Mouse (Mus musculus): ENCODE results near the gene Trim16. TPM values are rescaled to one million over a fixed set of nuclear protein-coding genes. Genes with fewer than 3 reads are reported as not detected.

The Trim16 gene
- polyA plus RNA-seq, 1 experiment from 2014 or later = 26.1 TPM

- ATAC-seq (ENCODE audit: insufficient number of reproducible peaks, low FRiP score, low TSS enrichment, low read depth) = no peak
- Histone ChIP-seq H3K4me3 (no peak overlapping the region), H3K9me3 (no peaks in the 10 kb centered on the region), H3K27ac (no peak overlapping the region), H3K27me3 (no peaks in the 10 kb centered on the region), H3K36me3 (peaks cover 16% of the 10 kb centered on the region), H3K4me2 (no peak overlapping the region), H3K4me1 (peaks cover 17% of the 10 kb centered on the region), H3K9ac (no peak overlapping the region)
- 79% methylated on average over 5 of the region's 5 CpGs for WGBS
Measured at GRCm38 (mm10) chr11:62844562-62844961, 24.5 kb downstream of the Trim16 start.

- no peak overlapping the region for H3K27ac ChIP-seq
- peaks cover 17% of the 10 kb centered on the region for H3K4me1 ChIP-seq
- no peak overlapping the region for H3K9ac ChIP-seq
- H3K4me3 ChIP-seq = no peak overlapping the region
- H3K4me2 ChIP-seq = no peak overlapping the region
- H3K27me3 ChIP-seq = no peaks in the 10 kb centered on the region
- WGBS = 73% methylated on average over 3 of the region's 3 CpGs
- ATAC-seq (ENCODE audit: insufficient number of reproducible peaks, low FRiP score, low TSS enrichment, low read depth) = no peak
- H3K36me3 ChIP-seq = peaks cover 8% of the 10 kb centered on the region; the same call in 1 of the 2 replicates
- H3K9me3 ChIP-seq = no peaks in the 10 kb centered on the region
Measured at GRCm38 (mm10) chr11:62845730-62846129, 25.7 kb downstream of the Trim16 start.

DNA sequence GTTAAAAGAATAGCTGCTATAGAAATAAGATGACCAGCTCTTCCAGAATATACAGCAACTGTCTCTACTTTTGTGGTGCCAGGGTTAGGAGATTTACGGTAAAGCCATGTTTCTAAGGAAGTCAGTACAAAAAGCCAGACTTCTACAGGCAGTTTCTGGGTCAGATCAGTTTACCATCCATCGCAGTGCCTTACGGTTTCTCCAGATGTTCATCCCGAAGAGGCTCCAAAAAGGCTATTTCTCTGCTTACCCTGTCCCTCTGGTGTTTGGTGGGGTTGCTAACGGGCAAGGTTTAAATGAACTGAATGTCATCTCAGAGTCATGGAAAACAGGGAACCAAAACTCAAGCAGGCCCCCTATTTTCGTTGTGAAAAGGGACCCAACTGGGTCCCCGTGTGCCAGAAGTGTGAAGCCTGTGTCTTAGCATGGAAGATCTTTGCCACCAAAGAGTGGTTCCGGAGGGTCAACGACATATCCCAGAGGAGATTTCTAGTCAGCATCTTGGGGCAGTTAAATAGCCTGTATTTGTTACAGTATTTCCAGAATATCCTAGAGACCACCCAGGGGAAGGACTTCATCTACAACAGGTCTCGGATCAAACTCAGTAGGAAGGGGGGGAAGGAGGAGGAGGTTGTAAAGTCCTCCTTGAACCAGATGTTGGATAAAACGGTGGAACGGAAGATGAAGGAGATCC is 27.1 kb downstream of the Trim16 start, which contains the start of gene Fbxw10:
Fbxw10 (plus strand) TSS at position 109 of the 694 bp plus-strand sequence.
- peak within 1 kb of the TSS; percentile 44 for H3K4me2 ChIP-seq
- no peaks in the 10 kb centered on the region for H3K9me3 ChIP-seq
- H3K4me1 ChIP-seq = peaks cover 17% of the 10 kb centered on the region
- H3K9ac ChIP-seq = no peak within 1 kb of the TSS
- H3K4me3 ChIP-seq = peak within 1 kb of the TSS; percentile 23
- H3K27ac ChIP-seq = peak within 1 kb of the TSS; percentile 73
- no peak for ATAC-seq (ENCODE audit: insufficient number of reproducible peaks, low FRiP score, low TSS enrichment, low read depth)
- H3K27me3 ChIP-seq = no peaks in the 10 kb centered on the region
- no peaks in the 10 kb centered on the region for H3K36me3 ChIP-seq
- WGBS = 10% methylated on average over 12 of the region's 12 CpGs

DNA sequence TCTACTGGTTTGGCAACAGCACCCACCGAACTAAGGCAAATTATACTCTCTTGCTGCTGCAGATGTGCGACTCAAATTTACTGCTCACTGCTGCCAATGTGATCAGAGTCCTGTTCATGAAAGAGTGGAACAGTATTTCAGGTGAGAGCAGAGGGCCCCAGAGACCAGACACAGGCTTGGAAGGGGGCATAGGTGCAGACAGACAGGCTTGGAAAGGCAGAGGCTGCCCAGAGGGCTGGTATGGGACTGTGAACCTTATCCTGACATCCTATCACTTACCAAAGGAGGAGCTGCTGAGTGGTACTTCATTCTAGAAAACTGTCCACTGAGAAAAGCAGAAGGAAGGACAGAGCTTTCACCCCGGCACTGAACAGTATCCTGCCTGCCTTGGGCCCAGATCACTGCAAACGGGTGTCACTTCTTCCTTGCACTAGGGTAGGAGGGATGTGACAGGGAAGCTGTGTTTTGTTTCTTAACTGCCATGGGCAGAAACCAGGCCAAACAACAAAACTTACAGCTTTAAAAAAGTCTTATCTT is 27.7 kb downstream of the Trim16 start:
- H3K27ac ChIP-seq = peak overlapping the region; percentile 59; the same call in 1 of the 2 replicates
- no peak for ATAC-seq (ENCODE audit: insufficient number of reproducible peaks, low FRiP score, low TSS enrichment, low read depth)
- peak overlapping the region; percentile 44; the same call in 1 of the 2 replicates for H3K4me2 ChIP-seq
- no peak overlapping the region for H3K9ac ChIP-seq
- no peaks in the 10 kb centered on the region for H3K9me3 ChIP-seq
- H3K4me1 ChIP-seq = peaks cover 17% of the 10 kb centered on the region
- no peak overlapping the region for H3K4me3 ChIP-seq
- H3K27me3 ChIP-seq = no peaks in the 10 kb centered on the region
- 34% methylated on average over 4 of the region's 4 CpGs for WGBS
- H3K36me3 ChIP-seq = no peaks in the 10 kb centered on the region

GRCm38 (mm10) chr11:62848301-62848700 is 28.3 kb downstream of the Trim16 start:
- Histone ChIP-seq H3K4me3 (no peak overlapping the region), H3K9ac (no peak overlapping the region), H3K36me3 (no peaks in the 10 kb centered on the region), H3K4me1 (peaks cover 17% of the 10 kb centered on the region), H3K9me3 (no peaks in the 10 kb centered on the region), H3K4me2 (no peak overlapping the region), H3K27me3 (no peaks in the 10 kb centered on the region), H3K27ac (no peak overlapping the region)
- ATAC-seq (ENCODE audit: insufficient number of reproducible peaks, low FRiP score, low TSS enrichment, low read depth) = no peak
- 41% methylated on average over 2 of the region's 2 CpGs for WGBS

DNA sequence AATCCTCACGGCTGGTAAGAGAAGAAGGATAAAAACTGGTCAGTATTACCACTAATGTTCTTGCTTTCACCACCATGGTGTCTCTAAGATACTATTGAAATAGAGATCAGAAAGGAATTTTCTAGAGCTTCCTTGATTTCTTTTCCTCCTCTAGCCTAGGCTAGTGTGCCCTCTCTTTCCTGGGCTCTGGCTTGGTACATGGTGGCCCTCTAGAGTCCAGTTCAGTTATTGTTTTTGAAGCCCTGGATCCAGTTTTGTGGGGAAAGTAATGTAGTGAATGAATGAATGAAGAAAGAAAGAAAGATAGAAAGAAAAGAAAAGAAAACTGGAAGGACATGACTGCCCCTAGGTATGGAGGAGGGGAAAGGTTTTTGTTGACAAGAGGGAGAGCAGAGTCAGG is 31.2 kb downstream of the Trim16 start:
- WGBS = 88% methylated on average over 1 of the region's 1 CpGs

DNA sequence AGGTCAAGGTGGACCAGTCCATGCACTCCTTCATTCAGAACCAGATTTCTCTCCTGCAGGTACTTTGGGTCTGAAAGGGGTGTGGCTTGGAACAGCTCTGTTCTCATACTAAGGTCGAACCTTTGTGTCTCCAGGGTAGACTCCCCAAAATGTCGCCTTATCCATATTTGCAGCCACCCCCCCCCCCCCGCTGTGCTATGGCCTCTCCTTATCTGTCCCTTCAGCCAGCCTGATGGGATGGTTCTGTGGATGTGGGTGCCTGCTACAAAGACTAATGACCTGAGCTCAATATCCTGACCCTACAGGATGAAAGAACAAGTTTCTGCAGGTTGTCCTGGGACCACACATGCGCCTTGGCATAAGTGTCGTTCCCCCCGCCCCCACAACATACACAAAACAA is 33.3 kb downstream of the Trim16 start:
- Histone ChIP-seq H3K4me1 (peaks cover 2% of the 10 kb centered on the region; the same call in 1 of the 2 replicates), H3K9me3 (no peaks in the 10 kb centered on the region), H3K4me2 (no peak overlapping the region), H3K27ac (no peak overlapping the region), H3K9ac (no peak overlapping the region), H3K4me3 (no peak overlapping the region), H3K36me3 (no peaks in the 10 kb centered on the region), H3K27me3 (no peaks in the 10 kb centered on the region)
- ATAC-seq (ENCODE audit: insufficient number of reproducible peaks, low FRiP score, low TSS enrichment, low read depth) = no peak
- 91% methylated on average over 6 of the region's 6 CpGs for WGBS

More for the DNA sequence above, 31.2 kb downstream of the Trim16 start:
- Histone ChIP-seq H3K4me1 (peaks cover 17% of the 10 kb centered on the region), H3K4me3 (no peak overlapping the region), H3K27me3 (no peaks in the 10 kb centered on the region), H3K4me2 (no peak overlapping the region), H3K9ac (no peak overlapping the region), H3K27ac (no peak overlapping the region), H3K9me3 (no peaks in the 10 kb centered on the region), H3K36me3 (no peaks in the 10 kb centered on the region)
- no peak for ATAC-seq (ENCODE audit: insufficient number of reproducible peaks, low FRiP score, low TSS enrichment, low read depth)

DNA sequence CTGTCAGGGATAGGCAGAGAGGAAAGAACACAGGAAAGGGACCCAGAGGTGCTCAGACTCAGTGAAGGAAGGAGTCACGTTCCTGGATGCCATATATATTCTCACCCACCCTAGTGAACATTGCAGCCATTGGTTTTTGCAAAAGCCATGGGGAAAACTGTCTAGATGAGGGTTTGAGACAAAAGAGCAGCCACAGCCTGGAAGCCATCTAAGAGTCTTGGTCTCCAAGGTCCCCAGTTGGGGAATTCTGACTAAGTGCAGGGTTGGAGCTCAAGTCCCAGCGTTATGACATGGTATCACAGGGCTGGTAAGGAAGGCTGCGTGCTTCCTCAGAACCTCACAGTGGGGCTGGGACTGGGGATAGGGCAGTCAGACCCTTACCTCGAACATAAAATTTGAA is 45.5 kb downstream of the Trim16 start:
- no peak for ATAC-seq (ENCODE audit: insufficient number of reproducible peaks, low FRiP score, low TSS enrichment, low read depth)
- Histone ChIP-seq H3K36me3 (no peaks in the 10 kb centered on the region), H3K4me2 (no peak overlapping the region), H3K9me3 (no peaks in the 10 kb centered on the region), H3K27ac (no peak overlapping the region), H3K27me3 (no peaks in the 10 kb centered on the region), H3K4me3 (no peak overlapping the region), H3K4me1 (0 out of 2 replicates have a peak, but pooled peaks cover 7% of the 10 kb centered on the region), H3K9ac (no peak overlapping the region)
- WGBS = 72% methylated on average over 4 of the region's 4 CpGs

DNA sequence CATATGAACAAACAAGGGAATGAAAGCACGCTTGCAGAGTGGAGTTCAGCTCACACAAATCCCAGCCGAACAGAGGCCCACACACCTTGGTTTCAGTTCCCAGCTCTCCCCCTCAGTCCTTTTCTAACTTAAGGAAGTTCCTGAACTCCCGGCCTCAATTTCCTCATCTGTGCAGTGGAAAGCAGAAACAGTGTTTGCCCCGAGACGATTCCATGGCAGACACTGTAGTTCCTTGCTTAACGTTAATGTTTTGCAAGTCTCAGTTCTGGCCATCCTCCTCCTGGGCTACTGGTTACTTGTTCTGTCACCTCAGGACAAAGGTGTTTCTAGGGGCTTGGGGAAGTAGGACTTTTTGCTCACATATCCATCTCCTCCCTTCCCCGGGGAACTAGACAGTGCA is 46.7 kb downstream of the Trim16 start:
- H3K4me2 ChIP-seq = no peak overlapping the region
- no peaks in the 10 kb centered on the region for H3K27me3 ChIP-seq
- H3K4me3 ChIP-seq = no peak overlapping the region
- no peak overlapping the region for H3K9ac ChIP-seq
- ATAC-seq (ENCODE audit: insufficient number of reproducible peaks, low FRiP score, low TSS enrichment, low read depth) = no peak
- no peaks in the 10 kb centered on the region for H3K9me3 ChIP-seq
- H3K36me3 ChIP-seq = no peaks in the 10 kb centered on the region
- H3K4me1 ChIP-seq = 0 out of 2 replicates have a peak, but pooled peaks cover 7% of the 10 kb centered on the region
- no peak overlapping the region for H3K27ac ChIP-seq
- WGBS = 78% methylated on average over 7 of the region's 7 CpGs

GRCm38 (mm10) chr11:62869201-62869600 is 49.2 kb downstream of the Trim16 start:
- no peak overlapping the region for H3K4me3 ChIP-seq
- WGBS = 49% methylated on average over 5 of the region's 5 CpGs

DNA sequence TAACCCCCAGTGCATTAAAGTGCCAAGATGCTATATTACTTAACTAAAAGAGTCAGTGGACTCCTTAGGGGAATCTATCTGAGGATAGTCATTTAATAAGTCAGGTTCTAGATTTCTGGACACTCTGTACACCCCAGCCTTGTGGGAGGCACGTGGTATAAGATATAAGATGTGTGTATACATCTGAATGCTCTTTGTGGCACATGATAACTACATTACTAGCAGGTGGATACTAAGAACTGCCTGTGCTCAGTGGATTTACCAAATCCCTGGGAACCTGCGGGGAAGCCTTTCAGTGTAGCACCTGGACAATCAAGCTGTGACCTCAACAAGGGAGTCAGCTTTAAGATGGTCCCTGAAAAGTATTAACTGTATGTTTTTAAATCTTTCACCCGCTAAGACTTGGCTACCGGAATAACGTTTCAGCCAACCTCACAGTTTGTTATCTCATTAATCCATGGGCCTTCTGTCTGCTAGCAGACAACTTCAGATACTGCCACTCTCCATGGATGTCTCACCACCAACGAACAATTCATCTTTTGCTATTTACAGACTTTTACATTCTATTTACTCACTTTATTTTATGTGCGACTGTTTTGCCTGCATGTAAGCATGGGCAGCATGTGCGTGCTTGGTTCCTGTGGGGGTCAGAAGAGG is 49.8 kb downstream of the Trim16 start:
- Histone ChIP-seq H3K36me3 (no peaks in the 10 kb centered on the region), H3K4me3 (no peak overlapping the region), H3K9ac (no peak overlapping the region), H3K4me2 (no peak overlapping the region), H3K4me1 (0 out of 2 replicates have a peak, but pooled peaks cover 7% of the 10 kb centered on the region), H3K27me3 (no peaks in the 10 kb centered on the region), H3K9me3 (no peaks in the 10 kb centered on the region), H3K27ac (no peak overlapping the region)
- 76% methylated on average over 8 of the region's 8 CpGs for WGBS
- ATAC-seq (ENCODE audit: insufficient number of reproducible peaks, low FRiP score, low TSS enrichment, low read depth) = no peak

More at GRCm38 (mm10) chr11:62869201-62869600, 49.2 kb downstream of the Trim16 start:
- Histone ChIP-seq H3K4me1 (0 out of 2 replicates have a peak, but pooled peaks cover 7% of the 10 kb centered on the region), H3K9me3 (no peaks in the 10 kb centered on the region), H3K9ac (no peak overlapping the region), H3K27me3 (no peaks in the 10 kb centered on the region), H3K4me2 (no peak overlapping the region), H3K36me3 (no peaks in the 10 kb centered on the region), H3K27ac (peak overlapping the region; percentile 12; the same call in 1 of the 2 replicates)
- ATAC-seq (ENCODE audit: insufficient number of reproducible peaks, low FRiP score, low TSS enrichment, low read depth) = no peak

- Histone ChIP-seq H3K36me3 (no peaks in the 10 kb centered on the region), H3K27me3 (no peaks in the 10 kb centered on the region), H3K27ac (no peak overlapping the region), H3K9me3 (no peaks in the 10 kb centered on the region), H3K4me1 (0 out of 2 replicates have a peak, but pooled peaks cover 7% of the 10 kb centered on the region), H3K4me3 (no peak overlapping the region), H3K9ac (no peak overlapping the region), H3K4me2 (no peak overlapping the region)
- ATAC-seq (ENCODE audit: insufficient number of reproducible peaks, low FRiP score, low TSS enrichment, low read depth) = no peak
- 75% methylated on average over 9 of the region's 9 CpGs for WGBS
Measured at GRCm38 (mm10) chr11:62873479-62873878, 53.4 kb downstream of the Trim16 start.

Measured in limb, embryonic 15.5 days (tissue).